Mouse (Mus musculus) thymus, postnatal 0 days (tissue): Measurements from ENCODE around the gene Sac3d1. TPM values are rescaled to one million over a fixed set of nuclear protein-coding genes. Genes with fewer than 3 reads are reported as not detected.

ENCODE experiments used
- DNase-seq: peaks from one replicate; pipeline ENCODE4 v3.0.0-alpha.2; 2015; ENCODE audit warnings: low spot score
- polyA plus RNA-seq: library from polyadenylated mRNA; unstranded; fragments of >200 nt; fragmentation: Nextera tagmentation; extraction: Ambion mirVana; gene quantifications from 2 replicates; pipeline ENCODE4 v1.2.1, GENCODE M21; 2015

Gene Sac3d1
- polyA plus RNA-seq, 1 experiment from 2014 or later, result 48.5 TPM

- no peak for DNase-seq
Measured at GRCm38 (mm10) chr19:6121761-6122160, 3.3 kb upstream of the Sac3d1 start.

GRCm38 (mm10) chr19:6118677-6119185 is 281 bp upstream of the Sac3d1 start:
- no peak for DNase-seq

GRCm38 (mm10) chr19:6117346-6117985 is 984 bp downstream of the Sac3d1 start:
- peak; percentile 6 for DNase-seq

- no peak for DNase-seq
Measured at GRCm38 (mm10) chr19:6116113-6116850, 2.2 kb downstream of the Sac3d1 start.

- DNase-seq, result no peak
Measured at GRCm38 (mm10) chr19:6113116-6113515, 5.3 kb downstream of the Sac3d1 start.

- DNase-seq, result no peak
Measured at GRCm38 (mm10) chr19:6105586-6105985, 12.9 kb downstream of the Sac3d1 start, which contains the start of gene Naaladl1. Naaladl1 (plus strand) TSS chr19:6105782.

- no peak for DNase-seq
Measured at GRCm38 (mm10) chr19:6104476-6104875, 14.0 kb downstream of the Sac3d1 start.

- no peak for DNase-seq
Measured at GRCm38 (mm10) chr19:6102169-6102853, 16.1 kb downstream of the Sac3d1 start.

- DNase-seq, result no peak
Measured at GRCm38 (mm10) chr19:6101186-6101585, 17.3 kb downstream of the Sac3d1 start.

- DNase-seq, result no peak
Measured at GRCm38 (mm10) chr19:6097847-6098246, 20.6 kb downstream of the Sac3d1 start.

- no peak for DNase-seq
Measured at GRCm38 (mm10) chr19:6094119-6094518, 24.3 kb downstream of the Sac3d1 start, which contains the start of gene AC131692.1. AC131692.1 (plus strand) TSS chr19:6094419.

- no peak for DNase-seq
Measured at GRCm38 (mm10) chr19:6088841-6089240, 29.6 kb downstream of the Sac3d1 start.

- peak; percentile 67 for DNase-seq
Measured at GRCm38 (mm10) chr19:6085417-6085879, 33.0 kb downstream of the Sac3d1 start.

GRCm38 (mm10) chr19:6084478-6085248 is 33.8 kb downstream of the Sac3d1 start, which contains the start of the genes Zfpl1 and Cdca5:
Zfpl1 (minus strand) TSS chr19:6084956.
Cdca5 (plus strand) TSS chr19:6084983.
- peak; percentile 99 for DNase-seq

- DNase-seq, result no peak
Measured at GRCm38 (mm10) chr19:6082156-6082555, 36.3 kb downstream of the Sac3d1 start, which contains the start of gene Gm28374. Gm28374 (minus strand) TSS chr19:6082256.

GRCm38 (mm10) chr19:6079983-6080480 is 38.4 kb downstream of the Sac3d1 start, which contains the start of gene Tmem262:
Tmem262 (plus strand) TSS chr19:6080033.
- no peak for DNase-seq

- peak; percentile 90 for DNase-seq
Measured at GRCm38 (mm10) chr19:6076564-6077393, 41.7 kb downstream of the Sac3d1 start, which contains the start of gene Vps51. Vps51 (minus strand) TSS chr19:6077231.

GRCm38 (mm10) chr19:6073889-6074288 is 44.6 kb downstream of the Sac3d1 start:
- no peak for DNase-seq

- DNase-seq, result no peak
Measured at GRCm38 (mm10) chr19:6071261-6071660, 47.2 kb downstream of the Sac3d1 start.
